Mouse (Mus musculus): ENCODE measurements around the gene Sppl2b. TPM values are rescaled to one million over a fixed set of nuclear protein-coding genes. Genes with fewer than 3 reads are reported as not detected.
A peak's percentile ranks its signal among the peaks of the same experiment; 100 is the strongest.
"Not testable (repeated sequence)": the region's sequence is repeated elsewhere in the genome, so short reads cannot be mapped to it uniquely, and the experiment has no call there.

Gene Sppl2b
- polyA plus RNA-seq, 1 experiment from 2014 or later = 65.3 TPM

- H3K36me3 ChIP-seq (ENCODE audit: control insufficient read depth, insufficient read depth) = no peaks in the 10 kb centered on the region
- peak overlapping the region; percentile 85 for H3K27ac ChIP-seq (ENCODE audit: low read length)
- H3K4me3 ChIP-seq (ENCODE audit: low read depth, low read length) = no peak overlapping the region
- no peaks in the 10 kb centered on the region for H3K9me3 ChIP-seq (replicated peaks; ENCODE audit: control insufficient read depth, low read length)
- WGBS (ENCODE audit: insufficient replicate concordance) = 74% methylated on average over 5 of the region's 5 CpGs
- no peak for ATAC-seq (ENCODE audit: low read depth)
- peaks cover 53% of the 10 kb centered on the region for H3K4me1 ChIP-seq (ENCODE audit: control insufficient read depth, low read depth, low read length)
- H3K9ac ChIP-seq (ENCODE audit: low read depth, low read length) = 0 out of 2 replicates have a peak overlapping the region, but pooled peaks have one; percentile 13
- no peaks in the 10 kb centered on the region for H3K27me3 ChIP-seq (ENCODE audit: control insufficient read depth, insufficient read depth, low read depth, low read length)
- no peak overlapping the region for H3K4me2 ChIP-seq (ENCODE audit: low read depth, low read length)
Observed at GRCm38 (mm10) chr10:80822528-80822927, 32.5 kb upstream of the Sppl2b start.

GRCm38 (mm10) chr10:80823316-80823715, 31.8 kb upstream of the Sppl2b start:
- Histone ChIP-seq H3K9ac (ENCODE audit: low read depth, low read length) (no peak overlapping the region), H3K4me1 (ENCODE audit: control insufficient read depth, low read depth, low read length) (peaks cover 59% of the 10 kb centered on the region), H3K9me3 (replicated peaks; ENCODE audit: control insufficient read depth, low read length) (no peaks in the 10 kb centered on the region), H3K36me3 (ENCODE audit: control insufficient read depth, insufficient read depth) (no peaks in the 10 kb centered on the region; the same call in 1 of the 2 replicates), H3K4me3 (ENCODE audit: low read depth, low read length) (no peak overlapping the region), H3K27me3 (ENCODE audit: control insufficient read depth, insufficient read depth, low read depth, low read length) (no peaks in the 10 kb centered on the region), H3K27ac (ENCODE audit: low read length) (peak overlapping the region; percentile 82), H3K4me2 (ENCODE audit: low read depth, low read length) (no peak overlapping the region)
- 57% methylated on average over 1 of the region's 1 CpGs for WGBS (ENCODE audit: insufficient replicate concordance)
- no peak for ATAC-seq (ENCODE audit: low read depth)

GRCm38 (mm10) chr10:80823847-80824643, 31.0 kb upstream of the Sppl2b start:
- Histone ChIP-seq H3K9me3 (replicated peaks; ENCODE audit: control insufficient read depth, low read length) (no peaks in the 10 kb centered on the region), H3K4me2 (ENCODE audit: low read depth, low read length) (peak overlapping the region; percentile 33), H3K36me3 (ENCODE audit: control insufficient read depth, insufficient read depth) (peaks cover 4% of the 10 kb centered on the region), H3K4me3 (ENCODE audit: low read depth, low read length) (no peak overlapping the region), H3K9ac (ENCODE audit: low read depth, low read length) (peak overlapping the region; percentile 13), H3K4me1 (ENCODE audit: control insufficient read depth, low read depth, low read length) (peaks cover 54% of the 10 kb centered on the region), H3K27ac (ENCODE audit: low read length) (peak overlapping the region; percentile 82), H3K27me3 (ENCODE audit: control insufficient read depth, insufficient read depth, low read depth, low read length) (no peaks in the 10 kb centered on the region)
- 22% methylated on average over 8 of the region's 8 CpGs for WGBS (ENCODE audit: insufficient replicate concordance)
- ATAC-seq (ENCODE audit: low read depth) = no peak

- Histone ChIP-seq H3K4me1 (ENCODE audit: control insufficient read depth, low read depth, low read length) (peaks cover 54% of the 10 kb centered on the region), H3K27me3 (ENCODE audit: control insufficient read depth, insufficient read depth, low read depth, low read length) (no peaks in the 10 kb centered on the region), H3K9ac (ENCODE audit: low read depth, low read length) (peak overlapping the region; percentile 13; the same call in 1 of the 2 replicates), H3K4me3 (ENCODE audit: low read depth, low read length) (no peak overlapping the region), H3K4me2 (ENCODE audit: low read depth, low read length) (0 out of 2 replicates have a peak overlapping the region, but pooled peaks have one; percentile 33), H3K27ac (ENCODE audit: low read length) (peak overlapping the region; percentile 82), H3K36me3 (ENCODE audit: control insufficient read depth, insufficient read depth) (peaks cover 12% of the 10 kb centered on the region), H3K9me3 (replicated peaks; ENCODE audit: control insufficient read depth, low read length) (no peaks in the 10 kb centered on the region)
- ATAC-seq (ENCODE audit: low read depth) = no peak
- WGBS (ENCODE audit: insufficient replicate concordance) = 31% methylated on average over 2 of the region's 2 CpGs
Observed at GRCm38 (mm10) chr10:80824827-80825226, 30.2 kb upstream of the Sppl2b start.

GRCm38 (mm10) chr10:80826151-80827062, 28.7 kb upstream of the Sppl2b start, which contains the start of gene Oaz1:
TSS of gene Oaz1 (plus strand) at chr10:80826656.
- Histone ChIP-seq H3K9me3 (replicated peaks; ENCODE audit: control insufficient read depth, low read length) (no peaks in the 10 kb centered on the region), H3K4me3 (ENCODE audit: low read depth, low read length) (peak within 1 kb of the TSS; percentile 75), H3K4me2 (ENCODE audit: low read depth, low read length) (peak within 1 kb of the TSS; percentile 86), H3K27ac (ENCODE audit: low read length) (peak within 1 kb of the TSS; percentile 92), H3K4me1 (ENCODE audit: control insufficient read depth, low read depth, low read length) (peaks cover 64% of the 10 kb centered on the region), H3K27me3 (ENCODE audit: control insufficient read depth, insufficient read depth, low read depth, low read length) (no peaks in the 10 kb centered on the region), H3K9ac (ENCODE audit: low read depth, low read length) (peak within 1 kb of the TSS; percentile 79), H3K36me3 (ENCODE audit: control insufficient read depth, insufficient read depth) (peaks cover 19% of the 10 kb centered on the region)
- ATAC-seq (ENCODE audit: low read depth) = peak; percentile 92
- WGBS (ENCODE audit: insufficient replicate concordance) = under 1% methylated on average over 76 of the region's 82 CpGs

GRCm38 (mm10) chr10:80827063-80827869, 27.8 kb upstream of the Sppl2b start:
- WGBS (ENCODE audit: insufficient replicate concordance) = 6% methylated on average over 29 of the region's 29 CpGs
- Histone ChIP-seq H3K27ac (ENCODE audit: low read length) (peak overlapping the region; percentile 92), H3K4me2 (ENCODE audit: low read depth, low read length) (peak overlapping the region; percentile 86), H3K36me3 (ENCODE audit: control insufficient read depth, insufficient read depth) (peaks cover 19% of the 10 kb centered on the region), H3K4me1 (ENCODE audit: control insufficient read depth, low read depth, low read length) (peaks cover 65% of the 10 kb centered on the region), H3K27me3 (ENCODE audit: control insufficient read depth, insufficient read depth, low read depth, low read length) (no peaks in the 10 kb centered on the region), H3K9ac (ENCODE audit: low read depth, low read length) (peak overlapping the region; percentile 79), H3K4me3 (ENCODE audit: low read depth, low read length) (peak overlapping the region; percentile 75), H3K9me3 (replicated peaks; ENCODE audit: control insufficient read depth, low read length) (no peaks in the 10 kb centered on the region)
- no peak for ATAC-seq (ENCODE audit: low read depth)

GRCm38 (mm10) chr10:80827870-80828420, 27.1 kb upstream of the Sppl2b start:
- peak overlapping the region; percentile 79 for H3K9ac ChIP-seq (ENCODE audit: low read depth, low read length)
- H3K27ac ChIP-seq (ENCODE audit: low read length) = peak overlapping the region; percentile 92
- no peaks in the 10 kb centered on the region for H3K9me3 ChIP-seq (replicated peaks; ENCODE audit: control insufficient read depth, low read length)
- no peak for ATAC-seq (ENCODE audit: low read depth)
- no peaks in the 10 kb centered on the region; the same call in 1 of the 2 replicates for H3K27me3 ChIP-seq (ENCODE audit: control insufficient read depth, insufficient read depth, low read depth, low read length)
- peak overlapping the region; percentile 75 for H3K4me3 ChIP-seq (ENCODE audit: low read depth, low read length)
- WGBS (ENCODE audit: insufficient replicate concordance) = 76% methylated on average over 10 of the region's 10 CpGs
- peaks cover 19% of the 10 kb centered on the region for H3K36me3 ChIP-seq (ENCODE audit: control insufficient read depth, insufficient read depth)
- H3K4me1 ChIP-seq (ENCODE audit: control insufficient read depth, low read depth, low read length) = peaks cover 62% of the 10 kb centered on the region
- H3K4me2 ChIP-seq (ENCODE audit: low read depth, low read length) = peak overlapping the region; percentile 86

- not testable (repeated sequence) for H3K9me3 ChIP-seq (replicated peaks; ENCODE audit: control insufficient read depth, low read length); H3K9ac ChIP-seq (ENCODE audit: low read depth, low read length)
- H3K4me3 ChIP-seq (ENCODE audit: low read depth, low read length) = peak overlapping the region; percentile 75
Observed at GRCm38 (mm10) chr10:80828587-80828986, 26.5 kb upstream of the Sppl2b start.

More at GRCm38 (mm10) chr10:80828587-80828986, 26.5 kb upstream of the Sppl2b start:
- not testable (repeated sequence) for H3K27ac ChIP-seq (ENCODE audit: low read length); H3K27me3 ChIP-seq (ENCODE audit: control insufficient read depth, insufficient read depth, low read depth, low read length); ATAC-seq (ENCODE audit: low read depth)
- H3K4me2 ChIP-seq (ENCODE audit: low read depth, low read length) = 0 out of 2 replicates have a peak overlapping the region, but pooled peaks have one; percentile 86
- H3K36me3 ChIP-seq (ENCODE audit: control insufficient read depth, insufficient read depth) = peaks cover 19% of the 10 kb centered on the region
- 85% methylated on average over 7 of the region's 9 CpGs for WGBS (ENCODE audit: insufficient replicate concordance)
- H3K4me1 ChIP-seq (ENCODE audit: control insufficient read depth, low read depth, low read length) = peaks cover 58% of the 10 kb centered on the region

Data from liver, embryonic 16.5 days (tissue).